Mouse (Mus musculus): ENCODE measurements at regions not wholly inside any gene's neighbourhood (a gene's known extent, or its start where the extent isn't known, plus 50 kb on each side); places are given as distances from the start of the nearest gene placed in this dataset.

GRCm38 (mm10) chr10:116707025-116707424, 125.7 kb upstream of the Cnot2 start:
- TF ChIP-seq EP300 (IDR thresholded peaks at IDR 0.05; ENCODE audit: insufficient read depth, low read depth, low read length) = no peak
- 87% methylated on average over 6 of the region's 6 CpGs for WGBS
- no peak for DNase-seq
- H3K9ac ChIP-seq (ENCODE audit: low read depth, low read length) = no peak overlapping the region
- intact Hi-C loops (cut with DNase I) = no loop called here
- H3K27me3 ChIP-seq (ENCODE audit: control insufficient read depth, insufficient read depth, low read length) = no peaks in the 10 kb centered on the region
- no peaks in the 10 kb centered on the region for H3K36me3 ChIP-seq (ENCODE audit: control insufficient read depth, insufficient read depth, low read length)
- no peaks in the 10 kb centered on the region for H3K79me2 ChIP-seq (replicated peaks; ENCODE audit: control insufficient read depth, insufficient read depth, low read length)
- no peak overlapping the region for H3K27ac ChIP-seq
- no peak overlapping the region for H3K4me3 ChIP-seq
- H3K4me1 ChIP-seq (ENCODE audit: control insufficient read depth, insufficient read depth, low read length) = no peaks in the 10 kb centered on the region; the same call in 1 of the 2 replicates

GRCm38 (mm10) chr10:116701281-116701680, 120.0 kb upstream of the Cnot2 start:
- intact Hi-C loops (cut with DNase I) = no loop called here

GRCm38 (mm10) chr10:116699711-116700110, 118.4 kb upstream of the Cnot2 start:
- intact Hi-C loops (cut with DNase I) = no loop called here
- TF ChIP-seq CTCF (IDR thresholded peaks at IDR 0.05) = no peak
- TF ChIP-seq EP300 (IDR thresholded peaks at IDR 0.05; ENCODE audit: insufficient read depth, low read depth, low read length) = no peak
- TF ChIP-seq POLR2A (IDR thresholded peaks at IDR 0.05; ENCODE audit: insufficient read depth, low read depth, low read length) = no peak
- Histone ChIP-seq H3K27ac (no peak overlapping the region), H3K4me1 (ENCODE audit: control insufficient read depth, insufficient read depth, low read length) (no peaks in the 10 kb centered on the region; the same call in 1 of the 2 replicates), H3K36me3 (ENCODE audit: control insufficient read depth, insufficient read depth, low read length) (no peaks in the 10 kb centered on the region), H3K27me3 (ENCODE audit: control insufficient read depth, insufficient read depth, low read length) (no peaks in the 10 kb centered on the region), H3K9ac (ENCODE audit: low read depth, low read length) (no peak overlapping the region), H3K79me2 (replicated peaks; ENCODE audit: control insufficient read depth, insufficient read depth, low read length) (no peaks in the 10 kb centered on the region), H3K4me3 (no peak overlapping the region)
- WGBS = 72% methylated on average over 8 of the region's 8 CpGs
- no peak for DNase-seq

More at GRCm38 (mm10) chr10:116701281-116701680, 120.0 kb upstream of the Cnot2 start:
- H3K27me3 ChIP-seq (ENCODE audit: control insufficient read depth, insufficient read depth, low read length) = no peaks in the 10 kb centered on the region
- H3K36me3 ChIP-seq (ENCODE audit: control insufficient read depth, insufficient read depth, low read length) = no peaks in the 10 kb centered on the region
- no peaks in the 10 kb centered on the region; the same call in 1 of the 2 replicates for H3K4me1 ChIP-seq (ENCODE audit: control insufficient read depth, insufficient read depth, low read length)
- no peak for DNase-seq
- WGBS = 83% methylated on average over 5 of the region's 5 CpGs
- no peaks in the 10 kb centered on the region for H3K79me2 ChIP-seq (replicated peaks; ENCODE audit: control insufficient read depth, insufficient read depth, low read length)
- H3K9ac ChIP-seq (ENCODE audit: low read depth, low read length) = no peak overlapping the region
- H3K4me3 ChIP-seq = no peak overlapping the region
- TF ChIP-seq POLR2A (IDR thresholded peaks at IDR 0.05; ENCODE audit: insufficient read depth, low read depth, low read length) (no peak), CTCF (IDR thresholded peaks at IDR 0.05) (no peak), EP300 (IDR thresholded peaks at IDR 0.05; ENCODE audit: insufficient read depth, low read depth, low read length) (no peak)
- H3K27ac ChIP-seq = no peak overlapping the region

GRCm38 (mm10) chr10:116697628-116698316, 116.5 kb upstream of the Cnot2 start:
- H3K27ac ChIP-seq = no peak overlapping the region
- H3K9ac ChIP-seq (ENCODE audit: low read depth, low read length) = no peak overlapping the region
- H3K79me2 ChIP-seq (replicated peaks; ENCODE audit: control insufficient read depth, insufficient read depth, low read length) = no peaks in the 10 kb centered on the region
- DNase-seq = no peak
- H3K36me3 ChIP-seq (ENCODE audit: control insufficient read depth, insufficient read depth, low read length) = no peaks in the 10 kb centered on the region
- H3K27me3 ChIP-seq (ENCODE audit: control insufficient read depth, insufficient read depth, low read length) = no peaks in the 10 kb centered on the region
- WGBS = 84% methylated on average over 14 of the region's 14 CpGs
- H3K4me1 ChIP-seq (ENCODE audit: control insufficient read depth, insufficient read depth, low read length) = no peaks in the 10 kb centered on the region; the same call in 1 of the 2 replicates
- TF ChIP-seq EP300 (IDR thresholded peaks at IDR 0.05; ENCODE audit: insufficient read depth, low read depth, low read length) (no peak), POLR2A (IDR thresholded peaks at IDR 0.05; ENCODE audit: insufficient read depth, low read depth, low read length) (no peak), CTCF (IDR thresholded peaks at IDR 0.05) (no peak)
- intact Hi-C loops (cut with DNase I) = no loop called here
- no peak overlapping the region for H3K4me3 ChIP-seq

- TF ChIP-seq POLR2A (IDR thresholded peaks at IDR 0.05; ENCODE audit: insufficient read depth, low read depth, low read length) (no peak), EP300 (IDR thresholded peaks at IDR 0.05; ENCODE audit: insufficient read depth, low read depth, low read length) (no peak), CTCF (IDR thresholded peaks at IDR 0.05) (no peak)
- DNase-seq = no peak
- Histone ChIP-seq H3K79me2 (replicated peaks; ENCODE audit: control insufficient read depth, insufficient read depth, low read length) (no peaks in the 10 kb centered on the region), H3K27ac (no peak overlapping the region), H3K36me3 (ENCODE audit: control insufficient read depth, insufficient read depth, low read length) (no peaks in the 10 kb centered on the region), H3K4me1 (ENCODE audit: control insufficient read depth, insufficient read depth, low read length) (no peaks in the 10 kb centered on the region), H3K4me3 (no peak overlapping the region), H3K27me3 (ENCODE audit: control insufficient read depth, insufficient read depth, low read length) (no peaks in the 10 kb centered on the region), H3K9ac (ENCODE audit: low read depth, low read length) (no peak overlapping the region)
- intact Hi-C loops (cut with DNase I) = no loop called here
- 83% methylated on average over 3 of the region's 3 CpGs for WGBS
Measured at GRCm38 (mm10) chr10:116693816-116694215, 112.5 kb upstream of the Cnot2 start.

GRCm38 (mm10) chr10:116686741-116687140, 105.4 kb upstream of the Cnot2 start:
- Histone ChIP-seq H3K27ac (no peak overlapping the region), H3K36me3 (ENCODE audit: control insufficient read depth, insufficient read depth, low read length) (no peaks in the 10 kb centered on the region), H3K27me3 (ENCODE audit: control insufficient read depth, insufficient read depth, low read length) (no peaks in the 10 kb centered on the region), H3K4me1 (ENCODE audit: control insufficient read depth, insufficient read depth, low read length) (no peaks in the 10 kb centered on the region), H3K79me2 (replicated peaks; ENCODE audit: control insufficient read depth, insufficient read depth, low read length) (no peaks in the 10 kb centered on the region), H3K9ac (ENCODE audit: low read depth, low read length) (no peak overlapping the region), H3K4me3 (no peak overlapping the region)
- intact Hi-C loops (cut with DNase I) = no loop called here
- 79% methylated on average over 11 of the region's 11 CpGs for WGBS
- DNase-seq = no peak
- TF ChIP-seq CTCF (IDR thresholded peaks at IDR 0.05) (no peak), POLR2A (IDR thresholded peaks at IDR 0.05; ENCODE audit: insufficient read depth, low read depth, low read length) (no peak), EP300 (IDR thresholded peaks at IDR 0.05; ENCODE audit: insufficient read depth, low read depth, low read length) (no peak)

All from heart, adult 2 months (tissue).